Mouse (Mus musculus) Patski (cell line): Measurements from ENCODE around the gene Zwilch. TPM values are rescaled to one million over a fixed set of nuclear protein-coding genes. Genes with fewer than 3 reads are reported as not detected.
"Not testable (repeated sequence)": the region's sequence is repeated elsewhere in the genome, so short reads cannot be mapped to it uniquely, and the experiment has no call there.

Source experiments
- ATAC-seq: fragments of 100-300 bp; one replicate; pipeline ENCODE4 v1.8.0; 2021
- CTCF ChIA-PET: fragments of 350-600 bp; sonication (Branson Sonifier 250); formaldehyde crosslinking; loops from one replicate; lab custom pipeline; 2022; ENCODE audit warnings: inconsistent platforms; lab: Charles Lee
- POLR2A ChIA-PET: fragments of 350-600 bp; sonication (Branson Sonifier 250); formaldehyde crosslinking; loops from one replicate; lab custom pipeline; 2022; ENCODE audit warnings: antibody characterized with exemption, inconsistent platforms; lab: Charles Lee
- DNase-seq: peaks from one replicate; pipeline ENCODE4 v3.0.0-alpha.2; 2011; ENCODE audit warnings: low read depth, low spot score
- H3K27me3 ChIP-seq: fragments of 371-371 bp; one replicate; pipeline ENCODE4 v1.5.1; 2021
- CTCF ChIP-seq: fragments of 100-300 bp; IDR thresholded peaks from one replicate; pipeline ENCODE4 v1.5.1; 2021
- in situ Hi-C: fragments of 300-500 bp; cut with MboI; formaldehyde crosslinking; loops from 3 replicates; pipeline ENCODE4 v1.11.1; 2018; ENCODE audit warnings: low pct_unique_long_range_greater_than_20kb, mixed read lengths
- polyA plus RNA-seq: library from polyadenylated mRNA; unstranded; gene quantifications from one replicate; pipeline ENCODE4 v1.2.3, GENCODE M21; 2021

Gene Zwilch
- polyA plus RNA-seq, 1 experiment from 2014 or later, result 35.4 TPM

DNA sequence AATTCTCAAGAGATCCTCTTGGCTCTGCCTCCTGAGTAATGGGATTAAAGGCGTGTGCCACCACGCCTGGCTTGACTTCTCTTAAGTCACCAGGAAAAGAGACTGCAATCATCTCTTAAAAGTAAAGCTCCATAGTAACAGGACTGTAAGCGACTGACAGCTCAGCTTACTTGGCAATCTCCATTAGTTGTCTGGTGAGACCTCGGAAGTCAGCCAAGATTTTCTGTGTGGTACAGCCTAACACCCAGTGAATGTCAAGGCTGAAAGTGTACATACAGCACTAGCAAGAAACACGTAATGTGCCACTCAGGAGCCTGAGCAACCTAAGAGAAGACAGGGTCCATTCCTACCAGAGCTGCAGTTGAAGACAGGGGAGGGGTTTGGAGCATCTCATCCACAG, 12.4 kb downstream of the Zwilch start:
- ChIA-PET POLR2A (interaction anchor here (0.7 kb wide), 1 partner anchor 107 kb away, joined by 4 read pairs; no protein-coding TSS in a partner anchor), CTCF (interaction anchor here (0.7 to 2.6 kb wide), 4 partner anchors 22 to 230 kb away, joined by 3 to 10 read pairs (median 4); no protein-coding TSS in a partner anchor)
- in situ Hi-C loops, result no loop called here
- DNase-seq, result no peak
- no peak for ATAC-seq
- no peak for TF ChIP-seq CTCF
- H3K27me3 ChIP-seq, result no peaks in the 10 kb centered on the region

DNA sequence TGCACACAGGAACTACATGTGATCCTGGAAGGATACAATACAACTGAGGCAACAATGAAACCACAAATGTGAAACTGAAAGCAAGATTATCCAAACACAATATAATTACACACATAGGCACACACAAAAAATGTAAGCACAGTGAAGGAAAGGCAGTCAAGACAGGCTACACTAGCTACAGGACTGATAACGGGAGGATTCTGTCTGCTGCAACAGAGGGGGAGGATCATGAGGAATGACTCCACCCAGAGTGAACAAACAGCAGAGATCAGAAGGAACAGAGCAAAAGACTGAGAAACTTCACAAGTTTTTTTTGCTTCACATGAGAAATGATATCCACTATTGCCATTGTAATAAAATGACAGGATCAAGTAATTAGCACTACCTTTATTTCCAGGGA, 16.3 kb downstream of the Zwilch start:
- ATAC-seq (no peak), DNase-seq (no peak)
- no peak for TF ChIP-seq CTCF
- ChIA-PET CTCF (interaction anchor here (1.2 to 1.5 kb wide), 2 partner anchors 12 to 19 kb away, joined by 3 read pairs; no protein-coding TSS in a partner anchor), POLR2A (no interaction called here)
- H3K27me3 ChIP-seq, result no peaks in the 10 kb centered on the region
- in situ Hi-C loops, result no loop called here

DNA sequence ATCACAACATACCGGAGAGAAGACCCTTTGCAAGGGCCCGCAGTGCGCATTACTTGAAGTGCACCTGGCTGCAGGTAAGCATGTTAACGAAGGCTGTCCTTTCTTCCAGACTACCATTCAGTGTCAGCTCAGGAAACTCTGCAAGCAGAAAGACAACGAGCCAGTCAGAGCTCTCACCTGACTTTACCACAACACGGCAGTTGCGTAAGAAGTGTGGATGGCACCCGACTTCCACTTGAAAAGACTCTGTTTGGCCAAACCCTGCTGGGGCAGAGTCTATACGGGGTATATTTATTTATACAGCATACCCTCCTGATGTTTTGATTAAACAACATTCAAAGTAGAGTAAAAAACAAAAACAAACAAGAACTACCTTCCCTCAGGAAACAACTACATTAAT, 33.0 kb downstream of the Zwilch start:
- DNase-seq (no peak), ATAC-seq (no peak)
- POLR2A ChIA-PET, result no interaction called here
- H3K27me3 ChIP-seq, result no peaks in the 10 kb centered on the region
- CTCF ChIA-PET, result interaction anchor here (1.0 to 1.8 kb wide), 3 partner anchors 20 to 39 kb away, joined by 3 to 7 read pairs (median 3); partner anchors contain the start of gene Snapc5
- in situ Hi-C loops, result no loop called here
- no peak for TF ChIP-seq CTCF

DNA sequence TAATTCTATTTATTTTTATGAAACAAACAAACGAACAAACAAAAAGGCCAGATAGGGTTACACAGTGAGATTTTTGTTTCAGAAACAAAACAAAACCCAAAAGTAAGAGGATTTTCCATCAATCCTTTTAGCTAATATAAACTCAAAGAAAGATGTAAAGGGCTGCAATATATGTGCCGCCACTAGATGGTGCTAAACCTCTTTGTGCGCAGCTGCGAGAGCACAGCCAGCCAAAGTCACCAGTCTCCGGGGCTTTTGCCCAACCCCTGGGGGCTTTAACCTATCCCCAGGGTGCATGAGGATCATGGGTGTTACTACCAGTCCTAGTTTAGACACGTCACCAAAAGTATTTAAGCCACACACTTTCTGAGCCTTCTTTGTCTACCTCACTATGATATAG, 34.0 kb downstream of the Zwilch start:
- ATAC-seq, POLR2A ChIA-PET, DNase-seq, in situ Hi-C loops, H3K27me3 ChIP-seq: not testable (repeated sequence)
- peak; percentile 78 for TF ChIP-seq CTCF
- CTCF ChIA-PET, result interaction anchor here (0.8 to 2.7 kb wide), 7 partner anchors 15 to 134 kb away, joined by 3 to 10 read pairs (median 4); partner anchors contain the start of gene Lctl

DNA sequence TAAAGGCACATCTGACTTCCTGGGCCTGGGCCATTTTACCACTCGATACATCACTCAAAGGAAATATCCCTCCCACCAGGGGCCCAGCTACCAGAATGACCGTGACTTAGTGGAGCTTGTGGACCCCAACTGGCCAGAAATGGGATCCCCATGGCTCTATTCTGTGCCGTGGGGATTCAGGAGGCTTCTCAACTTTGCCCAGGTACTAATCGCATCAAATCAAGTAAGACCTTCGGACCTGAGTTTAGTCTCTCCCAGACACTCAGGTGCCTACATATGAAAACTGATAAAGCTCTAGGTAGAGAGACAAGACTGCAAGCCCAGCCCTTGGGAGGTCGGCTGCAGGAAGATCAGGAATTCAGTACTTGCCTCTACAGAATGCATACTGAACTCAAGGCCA, 41.3 kb downstream of the Zwilch start:
- ChIA-PET CTCF (interaction anchor here (4.1 kb wide), 1 partner anchor 11 kb away, joined by 13 read pairs; no protein-coding TSS in a partner anchor), POLR2A (no interaction called here)
- in situ Hi-C loops, result no loop called here
- DNase-seq (no peak), ATAC-seq (no peak)
- TF ChIP-seq CTCF, result no peak
- H3K27me3 ChIP-seq, result no peaks in the 10 kb centered on the region

DNA sequence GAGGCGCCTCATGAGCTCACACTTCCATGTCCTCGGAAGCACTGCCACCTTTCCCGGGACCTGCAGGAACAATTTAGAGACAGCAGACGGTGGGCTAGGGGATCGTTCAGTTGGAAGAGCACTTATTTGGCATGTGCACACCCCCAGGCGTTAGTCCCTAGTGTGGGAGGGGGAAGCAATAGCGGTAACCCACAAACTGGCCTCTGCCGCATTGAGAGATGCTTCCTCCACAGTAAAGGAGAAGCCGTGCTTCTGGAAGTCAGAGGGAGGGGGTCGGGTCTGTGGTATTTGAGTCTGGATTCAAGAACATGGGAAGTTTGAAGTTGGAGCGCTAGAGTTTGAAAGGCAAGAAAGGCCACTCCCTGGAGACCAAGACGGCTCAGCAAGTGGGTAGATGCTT, 46.8 kb downstream of the Zwilch start:
- ATAC-seq (no peak), DNase-seq (no peak)
- no peak for TF ChIP-seq CTCF
- no peaks in the 10 kb centered on the region for H3K27me3 ChIP-seq
- POLR2A ChIA-PET, result no interaction called here
- in situ Hi-C loops, result no loop called here
- CTCF ChIA-PET, result no interaction called here

DNA sequence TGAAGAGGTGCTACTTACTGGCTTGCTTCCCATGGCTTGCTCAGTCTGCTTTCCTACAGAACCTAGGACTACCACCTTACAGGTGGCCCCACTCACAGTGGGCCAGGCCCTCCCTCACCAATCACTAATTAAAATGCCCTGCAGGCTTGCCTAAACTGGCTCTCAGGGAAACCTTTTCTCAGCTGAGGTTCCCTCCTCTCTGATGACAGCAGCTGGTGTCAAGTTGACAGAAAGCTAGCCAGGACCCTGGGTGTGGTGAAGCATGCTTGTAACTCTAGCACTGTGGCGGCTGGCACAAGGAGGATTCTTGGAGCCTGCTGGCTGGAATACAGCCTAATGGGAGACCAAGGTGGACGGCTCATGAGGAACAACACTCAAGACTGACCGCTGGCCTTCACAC, 47.6 kb downstream of the Zwilch start:
- ATAC-seq (no peak), DNase-seq (no peak)
- ChIA-PET POLR2A (no interaction called here), CTCF (no interaction called here)
- no peak for TF ChIP-seq CTCF
- H3K27me3 ChIP-seq, result no peaks in the 10 kb centered on the region
- in situ Hi-C loops, result no loop called here

DNA sequence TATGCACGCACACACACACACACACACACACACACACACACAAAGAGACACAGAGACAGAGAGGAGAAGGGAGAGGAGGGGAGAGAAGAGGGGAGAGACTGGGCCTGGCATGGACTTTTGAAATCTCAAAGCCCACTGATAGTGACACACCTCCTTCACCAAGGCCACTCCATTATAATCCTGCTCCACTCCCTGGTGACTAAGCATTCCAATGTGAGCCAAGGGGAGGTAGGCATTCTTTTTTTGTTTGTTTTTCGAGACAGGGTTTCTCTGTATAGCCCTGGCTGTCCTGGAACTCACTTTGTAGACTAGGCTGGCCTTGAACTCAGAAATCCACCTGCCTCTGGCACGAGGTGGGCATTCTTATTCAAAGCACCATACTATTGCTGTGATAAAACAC, 48.1 kb downstream of the Zwilch start:
- in situ Hi-C loops, result loop anchor here (5.0 kb wide), 1 partner anchor 147 kb away; no protein-coding TSS in a partner anchor
- peak; percentile 38 for ATAC-seq
- POLR2A ChIA-PET, H3K27me3 ChIP-seq, CTCF ChIA-PET, DNase-seq: not testable (repeated sequence)

DNA sequence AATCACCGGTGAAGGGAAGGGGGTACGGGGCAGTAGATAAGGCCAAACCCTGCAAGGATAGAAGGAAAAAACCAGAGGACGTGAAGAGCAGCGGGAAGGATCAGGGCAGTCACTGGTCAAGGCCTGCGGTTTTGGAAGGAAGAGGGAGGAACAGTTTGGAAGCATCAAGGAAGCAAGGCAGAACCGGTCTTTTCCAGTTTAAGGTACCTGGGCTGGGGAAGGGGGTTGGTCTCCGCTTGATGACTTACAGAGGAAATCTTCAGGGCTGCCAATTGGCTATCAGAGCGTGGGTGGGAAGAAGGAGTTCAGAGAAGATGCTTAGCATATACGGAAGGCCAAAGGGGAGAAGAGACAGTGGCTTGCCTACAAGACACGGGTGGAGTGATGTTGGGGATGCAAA, 50.3 kb downstream of the Zwilch start:
- no peaks in the 10 kb centered on the region for H3K27me3 ChIP-seq
- TF ChIP-seq CTCF, result no peak
- no peak for DNase-seq
- in situ Hi-C loops, result loop anchor here (5.0 kb wide), 1 partner anchor 150 kb away; no protein-coding TSS in a partner anchor
- POLR2A ChIA-PET, result no interaction called here
- no peak for ATAC-seq
- CTCF ChIA-PET, result no interaction called here

DNA sequence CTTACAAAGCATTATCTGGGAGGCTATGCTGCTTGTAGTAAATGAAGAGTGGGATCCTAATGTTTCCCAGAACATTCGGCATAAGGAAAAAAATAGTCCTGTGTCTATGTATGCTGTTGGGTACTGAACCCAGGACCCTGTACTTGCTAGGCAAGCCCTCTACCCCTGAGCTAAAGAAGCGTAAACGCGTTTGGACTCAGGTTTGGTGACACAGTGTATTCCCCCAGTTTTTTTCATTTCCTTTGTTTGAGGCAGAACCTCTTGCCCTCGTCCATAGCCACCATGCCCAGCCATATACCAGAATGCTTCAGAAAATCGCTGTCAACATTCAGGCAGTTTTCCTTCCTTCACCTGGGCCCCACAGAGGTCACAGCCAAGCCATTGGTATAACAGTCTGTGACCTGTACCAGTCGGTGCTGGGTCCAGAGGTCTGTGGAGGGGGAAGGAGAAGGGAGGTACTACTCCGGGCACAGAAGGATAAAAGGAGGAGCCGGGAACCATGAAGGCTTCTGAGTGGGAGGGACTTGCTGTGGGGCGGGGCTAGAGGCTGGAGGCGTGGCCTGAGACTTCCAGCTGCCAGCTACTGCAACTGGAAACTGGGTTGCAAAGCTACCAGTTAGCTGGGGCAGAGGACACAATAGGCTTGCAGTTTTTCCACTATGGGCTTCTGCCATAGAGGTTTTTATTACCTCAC, 52.2 kb downstream of the Zwilch start:
- no peaks in the 10 kb centered on the region for H3K27me3 ChIP-seq
- in situ Hi-C loops, result loop anchor here (5.0 kb wide), 1 partner anchor 152 kb away; no protein-coding TSS in a partner anchor
- POLR2A ChIA-PET, result interaction anchor here (0.5 kb wide), 1 partner anchor 120 kb away, joined by 4 read pairs; no protein-coding TSS in a partner anchor
- no peak for TF ChIP-seq CTCF
- DNase-seq (no peak), ATAC-seq (no peak)
- CTCF ChIA-PET, result interaction anchor here (1.0 to 2.6 kb wide), 9 partner anchors 9 to 156 kb away, joined by 3 to 13 read pairs (median 4); no protein-coding TSS in a partner anchor

DNA sequence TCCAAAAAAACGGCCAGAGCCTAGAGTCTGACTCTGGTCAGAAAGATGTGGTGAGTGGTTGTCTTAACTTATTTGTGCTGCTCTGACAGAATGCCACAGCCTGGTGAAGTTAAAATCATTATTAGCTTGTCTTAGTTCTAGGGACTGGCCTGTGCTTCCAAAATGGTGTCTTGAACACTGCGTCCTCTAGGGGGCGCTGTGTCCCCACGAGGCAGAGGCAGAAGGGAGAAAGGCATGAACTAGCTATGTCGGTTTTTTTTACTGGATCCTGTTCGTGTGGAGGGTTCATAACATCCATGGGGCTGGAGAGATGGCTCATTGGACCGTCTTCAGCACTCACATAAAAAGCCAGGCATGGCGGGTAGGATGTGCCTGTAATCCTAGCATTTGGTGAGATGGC, 53.0 kb downstream of the Zwilch start:
- CTCF ChIA-PET, result interaction anchor here (0.6 to 2.6 kb wide), 16 partner anchors 10 to 157 kb away, joined by 3 to 13 read pairs (median 4); partner anchors contain the start of gene Snapc5
- peak; percentile 92 for TF ChIP-seq CTCF
- ATAC-seq (no peak), DNase-seq (no peak)
- POLR2A ChIA-PET, result interaction anchor here (0.5 kb wide), 1 partner anchor 121 kb away, joined by 4 read pairs; no protein-coding TSS in a partner anchor
- in situ Hi-C loops, result loop anchor here (5.0 kb wide), 1 partner anchor 152 kb away; no protein-coding TSS in a partner anchor
- H3K27me3 ChIP-seq, result no peaks in the 10 kb centered on the region
